Mouse (Mus musculus): ENCODE measurements around the gene Trim8. TPM values are rescaled to one million over a fixed set of nuclear protein-coding genes. Genes with fewer than 3 reads are reported as not detected.

Gene Trim8
- polyA plus RNA-seq (2012; ENCODE audit: insufficient read depth, insufficient read length, missing spikeins), result 12.4 and 17.4 TPM in 2 replicates

DNA sequence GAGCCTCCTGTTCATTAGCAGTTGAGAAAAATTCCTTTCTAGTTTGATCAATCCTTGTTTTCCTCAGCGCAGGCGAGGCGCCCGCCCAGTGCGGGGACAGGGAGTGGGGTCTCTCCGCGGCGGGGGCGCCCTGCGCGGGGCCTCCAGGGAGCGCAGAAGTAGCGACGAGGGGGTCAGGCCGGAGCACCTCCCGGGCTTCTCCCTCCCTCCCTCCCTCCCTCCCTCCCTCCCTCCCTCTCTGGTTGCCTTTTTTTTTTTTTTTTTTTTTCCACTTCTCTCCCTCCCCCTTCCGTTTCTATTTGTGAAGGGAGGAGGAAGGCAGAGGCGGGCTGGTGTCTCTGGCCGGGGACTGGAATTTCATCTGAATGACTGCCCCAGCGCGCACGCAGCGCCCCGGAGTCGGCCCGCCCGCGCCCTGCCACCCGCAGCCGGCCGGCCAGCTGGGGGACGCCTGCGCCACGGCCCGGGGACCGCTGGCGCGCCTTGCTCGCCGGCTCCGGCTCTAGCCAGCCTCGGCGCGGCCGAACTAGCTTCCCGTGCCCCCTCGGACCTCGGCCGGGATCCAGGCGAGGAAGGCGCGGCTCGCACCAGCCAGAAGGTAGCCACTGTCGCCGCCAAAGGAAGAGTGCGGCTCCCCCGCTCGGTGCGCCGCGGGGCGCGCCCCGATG, at the start of gene Trim8:
Gene Trim8 (plus strand): TSS at position 302 of the 668 bp plus-strand sequence.
- peaks cover 14% of the 10 kb centered on the region for H3K4me1 ChIP-seq (ENCODE audit: control insufficient read depth, insufficient read depth, insufficient read length, low read length)
- H3K4me3 ChIP-seq (ENCODE audit: insufficient read depth, low read depth, low read length), result peak within 1 kb of the TSS; percentile 80

GRCm38 (mm10) chr19:46452052-46452827, 49.3 kb upstream of the Trim8 start:
- Histone ChIP-seq H3K27ac (replicated peaks; ENCODE audit: low read depth, low read length) (no peak overlapping the region), H3K4me1 (ENCODE audit: control insufficient read depth, insufficient read depth, insufficient read length, low read length) (peaks cover 42% of the 10 kb centered on the region), H3K4me3 (ENCODE audit: insufficient read depth, low read depth, low read length) (no peak overlapping the region)

More for the DNA sequence above, at the start of gene Trim8:
- H3K27ac ChIP-seq (replicated peaks; ENCODE audit: low read depth, low read length), result peak within 1 kb of the TSS; percentile 99

DNA sequence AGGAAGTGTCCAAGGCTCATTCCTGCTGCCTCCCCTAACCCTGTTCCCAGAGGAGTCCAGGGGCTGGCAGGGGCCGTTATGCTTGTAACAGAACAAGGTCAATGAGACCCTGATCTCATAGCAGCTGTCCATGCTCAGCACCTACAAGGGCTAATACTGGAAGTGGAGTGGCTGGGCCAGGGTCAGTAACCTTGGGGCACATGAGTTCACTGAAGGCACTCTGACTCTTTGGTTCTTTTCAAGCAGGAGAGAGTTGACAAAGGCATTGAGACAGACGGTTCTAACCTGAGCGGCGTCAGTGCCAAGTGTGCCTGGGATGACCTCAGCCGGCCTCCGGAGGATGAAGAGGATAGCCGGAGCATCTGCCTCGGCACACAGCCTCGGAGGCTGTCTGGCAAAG, 48.6 kb upstream of the Trim8 start:
- peaks cover 45% of the 10 kb centered on the region for H3K4me1 ChIP-seq (ENCODE audit: control insufficient read depth, insufficient read depth, insufficient read length, low read length)
- H3K27ac ChIP-seq (replicated peaks; ENCODE audit: low read depth, low read length), result no peak overlapping the region
- no peak overlapping the region for H3K4me3 ChIP-seq (ENCODE audit: insufficient read depth, low read depth, low read length)

DNA sequence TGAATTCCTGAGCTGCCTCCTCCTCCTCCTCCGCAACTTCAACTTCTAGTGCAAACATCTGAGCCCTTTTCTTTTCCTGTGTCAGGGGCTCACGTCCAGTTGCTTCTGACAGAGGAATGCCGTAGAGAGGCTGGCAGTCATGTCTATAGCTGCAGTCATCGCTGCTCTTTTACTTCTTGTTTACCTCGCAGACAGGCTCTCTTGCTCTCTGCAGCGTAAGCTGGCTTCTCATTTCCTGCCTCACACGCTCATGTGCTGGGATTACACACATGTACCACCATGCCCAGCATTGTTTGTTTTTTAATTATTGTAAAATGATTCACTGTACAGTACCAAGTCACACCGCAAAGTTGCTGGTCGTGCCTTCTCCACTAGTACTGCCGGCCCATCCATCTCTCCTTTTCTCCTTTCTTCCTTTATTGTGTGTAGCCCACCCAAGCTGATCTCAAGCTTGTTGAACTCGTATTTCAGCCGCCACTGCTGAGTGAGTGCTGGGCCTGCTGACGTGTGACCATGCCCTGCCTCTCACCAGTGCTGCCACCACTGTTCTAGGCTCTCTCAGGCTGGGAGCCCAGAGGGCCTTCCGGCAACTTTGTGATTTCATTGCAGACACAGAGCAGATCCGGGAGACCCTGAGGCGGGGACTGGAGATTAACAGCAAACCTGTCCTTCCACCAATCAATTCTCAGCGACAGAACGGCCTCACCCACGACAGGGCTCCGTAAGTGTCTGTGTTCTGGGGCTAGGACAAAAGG, 47.2 kb upstream of the Trim8 start:
- peaks cover 52% of the 10 kb centered on the region for H3K4me1 ChIP-seq (ENCODE audit: control insufficient read depth, insufficient read depth, insufficient read length, low read length)
- no peak overlapping the region for H3K4me3 ChIP-seq (ENCODE audit: insufficient read depth, low read depth, low read length)
- H3K27ac ChIP-seq (replicated peaks; ENCODE audit: low read depth, low read length), result peak overlapping the region; percentile 72

DNA sequence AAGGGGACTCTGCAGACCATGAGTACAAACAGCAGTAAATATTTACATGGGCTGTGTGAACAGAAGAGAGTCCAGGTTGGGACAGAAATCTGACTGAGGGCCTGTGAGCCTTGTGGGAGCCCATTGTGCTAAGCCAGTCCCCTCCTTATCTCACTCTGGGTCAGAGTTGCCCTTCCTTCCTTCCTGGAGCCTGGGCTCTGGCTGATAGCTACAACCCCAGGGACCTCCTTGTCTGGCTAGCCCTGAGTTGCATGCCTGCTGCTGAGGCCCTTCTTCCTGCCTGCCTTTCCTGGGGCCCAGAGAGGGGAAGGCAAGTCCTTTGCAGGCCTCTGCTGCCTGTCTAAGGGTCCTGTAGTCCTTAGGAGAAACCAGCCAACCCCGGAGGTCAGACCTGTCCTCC, 46.5 kb upstream of the Trim8 start:
- Histone ChIP-seq H3K4me3 (ENCODE audit: insufficient read depth, low read depth, low read length) (no peak overlapping the region), H3K4me1 (ENCODE audit: control insufficient read depth, insufficient read depth, insufficient read length, low read length) (peaks cover 59% of the 10 kb centered on the region), H3K27ac (replicated peaks; ENCODE audit: low read depth, low read length) (peak overlapping the region; percentile 72)

DNA sequence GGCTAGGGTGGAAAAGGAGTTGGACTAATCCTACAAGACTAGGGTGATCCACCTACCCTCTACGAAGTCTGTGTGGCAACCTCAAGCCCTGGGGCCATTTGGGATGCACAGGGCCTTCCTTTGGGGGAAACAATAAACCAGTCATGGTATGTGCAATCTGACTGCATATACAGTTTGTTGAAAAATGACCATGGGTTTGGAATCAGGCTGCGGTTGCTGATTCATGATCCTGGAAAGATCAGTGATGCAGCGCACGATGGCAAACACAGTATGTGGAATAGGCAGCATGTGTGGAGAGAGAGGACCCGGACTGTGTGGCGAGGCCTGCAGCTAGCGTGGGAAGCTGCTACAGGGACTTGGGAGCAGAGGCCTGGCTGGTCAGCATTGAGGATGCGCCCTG, 45.9 kb upstream of the Trim8 start:
- peaks cover 59% of the 10 kb centered on the region for H3K4me1 ChIP-seq (ENCODE audit: control insufficient read depth, insufficient read depth, insufficient read length, low read length)
- H3K27ac ChIP-seq (replicated peaks; ENCODE audit: low read depth, low read length), result peak overlapping the region; percentile 72
- H3K4me3 ChIP-seq (ENCODE audit: insufficient read depth, low read depth, low read length), result no peak overlapping the region

DNA sequence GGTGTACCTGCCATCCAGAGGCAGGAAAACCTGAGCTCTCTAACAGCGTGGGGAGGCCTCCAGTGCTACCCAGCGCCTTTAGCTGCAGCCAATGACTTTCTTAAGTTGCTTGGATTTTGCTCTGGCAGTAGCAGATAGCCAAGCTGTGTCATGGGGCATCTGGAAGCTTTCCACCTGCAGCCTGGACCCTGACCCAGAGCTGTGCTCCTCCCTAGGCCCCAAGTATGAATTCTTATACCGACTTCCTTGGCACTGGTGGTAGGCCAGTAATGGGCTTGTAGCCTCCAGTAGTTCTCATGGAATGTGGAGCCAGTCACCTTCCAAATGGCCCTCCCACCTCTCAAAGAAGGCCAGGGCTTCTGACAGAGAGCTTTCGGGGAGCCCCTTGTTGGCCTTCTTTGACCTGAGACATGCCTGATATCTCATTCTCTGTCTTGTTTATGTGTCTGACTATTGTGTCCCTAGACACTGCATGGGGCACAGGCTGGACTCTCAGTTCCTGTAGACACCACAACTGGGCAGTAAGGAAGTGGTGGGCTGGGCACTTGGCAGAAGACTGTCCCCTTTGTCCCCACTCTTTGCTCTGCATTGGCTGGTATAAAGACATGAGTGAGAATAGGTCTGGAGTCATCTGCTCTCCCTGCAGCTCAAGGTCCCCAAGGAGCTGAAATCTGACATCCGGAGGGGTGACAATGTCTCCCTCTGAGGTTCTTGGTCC, 45.3 kb upstream of the Trim8 start:
- peak overlapping the region; percentile 72 for H3K27ac ChIP-seq (replicated peaks; ENCODE audit: low read depth, low read length)
- peaks cover 59% of the 10 kb centered on the region for H3K4me1 ChIP-seq (ENCODE audit: control insufficient read depth, insufficient read depth, insufficient read length, low read length)
- H3K4me3 ChIP-seq (ENCODE audit: insufficient read depth, low read depth, low read length), result no peak overlapping the region

- no peak overlapping the region for H3K4me3 ChIP-seq (ENCODE audit: insufficient read depth, low read depth, low read length)
- H3K27ac ChIP-seq (replicated peaks; ENCODE audit: low read depth, low read length), result peak overlapping the region; percentile 43
- peaks cover 54% of the 10 kb centered on the region for H3K4me1 ChIP-seq (ENCODE audit: control insufficient read depth, insufficient read depth, insufficient read length, low read length)
Measured at GRCm38 (mm10) chr19:46457798-46458197, 43.7 kb upstream of the Trim8 start.

- no peak overlapping the region for H3K4me3 ChIP-seq (ENCODE audit: insufficient read depth, low read depth, low read length)
- H3K27ac ChIP-seq (replicated peaks; ENCODE audit: low read depth, low read length), result peak overlapping the region; percentile 17; the same call in 1 of the 2 replicates
- peaks cover 49% of the 10 kb centered on the region for H3K4me1 ChIP-seq (ENCODE audit: control insufficient read depth, insufficient read depth, insufficient read length, low read length)
Measured at GRCm38 (mm10) chr19:46459256-46459655, 42.2 kb upstream of the Trim8 start.

- peaks cover 43% of the 10 kb centered on the region for H3K4me1 ChIP-seq (ENCODE audit: control insufficient read depth, insufficient read depth, insufficient read length, low read length)
- 0 out of 2 replicates have a peak overlapping the region, but pooled peaks have one; percentile 17 for H3K27ac ChIP-seq (replicated peaks; ENCODE audit: low read depth, low read length)
- no peak overlapping the region for H3K4me3 ChIP-seq (ENCODE audit: insufficient read depth, low read depth, low read length)
Measured at GRCm38 (mm10) chr19:46459889-46460288, 41.6 kb upstream of the Trim8 start.

GRCm38 (mm10) chr19:46462574-46462973, 38.9 kb upstream of the Trim8 start:
- H3K27ac ChIP-seq (replicated peaks; ENCODE audit: low read depth, low read length), result no peak overlapping the region
- H3K4me1 ChIP-seq (ENCODE audit: control insufficient read depth, insufficient read depth, insufficient read length, low read length), result peaks cover 25% of the 10 kb centered on the region
- no peak overlapping the region for H3K4me3 ChIP-seq (ENCODE audit: insufficient read depth, low read depth, low read length)

DNA sequence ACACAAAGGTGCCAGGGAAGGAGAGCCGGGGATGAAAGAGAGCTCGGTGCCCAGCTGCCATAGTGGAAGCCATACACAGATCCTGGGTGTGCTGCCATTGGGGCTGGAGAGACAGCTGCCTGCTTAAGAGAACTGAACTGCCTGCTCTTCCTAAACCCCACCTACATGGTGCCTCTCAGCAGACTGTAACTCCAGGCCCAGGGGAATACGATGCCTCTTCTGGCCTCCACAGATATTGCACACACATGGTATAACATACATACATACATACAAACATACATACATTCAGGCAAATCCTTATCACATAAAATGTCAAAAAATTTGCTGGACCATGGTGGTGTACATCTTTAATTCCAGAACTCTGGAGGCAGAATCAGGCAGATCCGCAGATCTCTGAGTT, 38.1 kb upstream of the Trim8 start:
- H3K27ac ChIP-seq (replicated peaks; ENCODE audit: low read depth, low read length), result no peak overlapping the region

GRCm38 (mm10) chr19:46466160-46466559, 35.3 kb upstream of the Trim8 start:
- Histone ChIP-seq H3K4me1 (ENCODE audit: control insufficient read depth, insufficient read depth, insufficient read length, low read length) (peaks cover 7% of the 10 kb centered on the region; the same call in 1 of the 2 replicates), H3K4me3 (ENCODE audit: insufficient read depth, low read depth, low read length) (no peak overlapping the region), H3K27ac (replicated peaks; ENCODE audit: low read depth, low read length) (no peak overlapping the region)

More for the DNA sequence above, 38.1 kb upstream of the Trim8 start:
- H3K4me1 ChIP-seq (ENCODE audit: control insufficient read depth, insufficient read depth, insufficient read length, low read length), result peaks cover 20% of the 10 kb centered on the region
- no peak overlapping the region for H3K4me3 ChIP-seq (ENCODE audit: insufficient read depth, low read depth, low read length)

GRCm38 (mm10) chr19:46467051-46467503, 34.4 kb upstream of the Trim8 start:
- Histone ChIP-seq H3K4me1 (ENCODE audit: control insufficient read depth, insufficient read depth, insufficient read length, low read length) (peaks cover 16% of the 10 kb centered on the region), H3K27ac (replicated peaks; ENCODE audit: low read depth, low read length) (no peak overlapping the region), H3K4me3 (ENCODE audit: insufficient read depth, low read depth, low read length) (no peak overlapping the region)
